Mouse (Mus musculus) midbrain, embryonic 16.5 days (tissue): ENCODE data around the gene Pofut2. TPM values are rescaled to one million over a fixed set of nuclear protein-coding genes. Genes with fewer than 3 reads are reported as not detected.

Source experiments
- ATAC-seq: fragments of 200-750 bp; cut with Nextera tagmentation; 2 replicates; pipeline ENCODE4 v1.8.0; 2017; ENCODE audit warnings: moderate TSS enrichment
- H3K27ac ChIP-seq: fragments of 300-500 bp; sonication (generic); 2 replicates; pipeline ENCODE4 v1.5.1; 2014; ENCODE audit warnings: mild to moderate bottlenecking, low read length, mixed read lengths
- H3K27me3 ChIP-seq: fragments of 300-500 bp; sonication (generic); 2 replicates; pipeline ENCODE4 v1.6.1; 2014; ENCODE audit warnings: low read depth, low read length, mixed read lengths; ENCODE audit not compliant: control insufficient read depth, insufficient read depth
- H3K36me3 ChIP-seq: fragments of 300-500 bp; sonication (generic); 2 replicates; pipeline ENCODE4 v1.6.1; 2014; ENCODE audit warnings: mild to moderate bottlenecking, low read length, moderate library complexity, mixed read lengths; ENCODE audit not compliant: control insufficient read depth, insufficient read depth
- H3K4me1 ChIP-seq: fragments of 300-500 bp; sonication (generic); 2 replicates; pipeline ENCODE4 v1.6.1; 2014; ENCODE audit warnings: mild to moderate bottlenecking, low read length, mixed read lengths; ENCODE audit not compliant: control insufficient read depth, insufficient read depth
- H3K4me2 ChIP-seq: fragments of 300-500 bp; sonication (generic); 2 replicates; pipeline ENCODE4 v1.6.1; 2014; ENCODE audit warnings: mild to moderate bottlenecking, low read length, mixed read lengths
- H3K4me3 ChIP-seq: fragments of 300-500 bp; sonication (generic); 2 replicates; pipeline ENCODE4 v1.5.1; 2014; ENCODE audit warnings: low read depth, mild to moderate bottlenecking, low read length, moderate library complexity, mixed read lengths
- H3K9ac ChIP-seq: fragments of 300-500 bp; sonication (generic); 2 replicates; pipeline ENCODE4 v1.6.1; 2014; ENCODE audit warnings: low read depth, low read length, mixed read lengths
- H3K9me3 ChIP-seq: fragments of 300-500 bp; sonication (generic); replicated peaks from 2 replicates; pipeline ENCODE4 v1.6.1; 2014; ENCODE audit warnings: mild to moderate bottlenecking, low read length, mixed read lengths; ENCODE audit not compliant: control insufficient read depth, poor library complexity, severe bottlenecking
- WGBS: fragments of 180-500 bp; shearing (Covaris S2); extraction: QIAGEN DNeasy Blood & Tissue Kit; methylation state at CpG from one replicate; pipeline ENCODE4 v1.1.7; 2014; 5-methylcytosine and 5-hydroxymethylcytosine counted together
- polyA plus RNA-seq: library from polyadenylated mRNA; unstranded; fragments of >200 nt; fragmentation: Nextera tagmentation; extraction: Ambion mirVana; gene quantifications from 2 replicates; pipeline ENCODE4 v1.2.1, GENCODE M21; 2015

Pofut2 gene
- polyA plus RNA-seq, 1 experiment from 2014 or later = 52.5 TPM

DNA sequence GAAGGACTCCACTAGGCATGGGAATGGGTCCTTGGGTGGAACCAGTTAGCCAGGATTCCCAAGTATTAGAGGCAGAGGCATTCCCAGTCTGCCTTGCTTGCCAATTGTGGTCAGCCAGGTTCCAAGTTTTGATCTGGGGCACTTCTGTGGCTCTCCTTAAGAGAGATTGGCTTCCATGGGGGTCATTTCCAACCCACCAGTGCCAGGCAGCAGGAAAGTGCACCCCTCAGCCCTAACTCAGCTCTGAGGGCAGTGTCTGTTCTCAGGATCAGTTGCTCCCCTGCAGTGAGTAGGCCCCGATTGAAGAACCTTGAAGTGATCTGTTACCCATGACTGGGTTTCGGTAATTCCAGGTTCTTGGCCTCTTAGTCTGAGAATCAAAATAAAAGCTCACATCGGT is 3.8 kb upstream of the Pofut2 start:
- H3K4me2 ChIP-seq = no peak overlapping the region
- H3K4me3 ChIP-seq = no peak overlapping the region
- H3K27me3 ChIP-seq = no peaks in the 10 kb centered on the region
- no peak overlapping the region for H3K27ac ChIP-seq
- H3K36me3 ChIP-seq = no peaks in the 10 kb centered on the region
- no peak for ATAC-seq
- H3K9ac ChIP-seq = no peak overlapping the region
- H3K4me1 ChIP-seq = peaks cover 15% of the 10 kb centered on the region
- WGBS = 50% methylated on average over 3 of the region's 3 CpGs
- no peaks in the 10 kb centered on the region for H3K9me3 ChIP-seq

- no peaks in the 10 kb centered on the region for H3K27me3 ChIP-seq
- no peak overlapping the region for H3K4me3 ChIP-seq
- peaks cover 19% of the 10 kb centered on the region for H3K4me1 ChIP-seq
- H3K4me2 ChIP-seq = no peak overlapping the region
- H3K36me3 ChIP-seq = no peaks in the 10 kb centered on the region
- no peaks in the 10 kb centered on the region for H3K9me3 ChIP-seq
- 0 out of 2 replicates have a peak overlapping the region, but pooled peaks have one; percentile 28 for H3K27ac ChIP-seq
- 49% methylated on average over 3 of the region's 3 CpGs for WGBS
- no peak overlapping the region for H3K9ac ChIP-seq
- ATAC-seq = no peak
Observed at GRCm38 (mm10) chr10:77255676-77256075, 3.3 kb upstream of the Pofut2 start.

GRCm38 (mm10) chr10:77258041-77258590 is 902 bp upstream of the Pofut2 start:
- Histone ChIP-seq H3K36me3 (peaks cover 8% of the 10 kb centered on the region; the same call in 1 of the 2 replicates), H3K4me1 (peaks cover 21% of the 10 kb centered on the region), H3K4me2 (peak overlapping the region; percentile 96), H3K9me3 (no peaks in the 10 kb centered on the region), H3K4me3 (peak overlapping the region; percentile 90; the same call in 1 of the 2 replicates), H3K9ac (peak overlapping the region; percentile 95; the same call in 1 of the 2 replicates), H3K27ac (no peak overlapping the region), H3K27me3 (no peaks in the 10 kb centered on the region)
- WGBS = 60% methylated on average over 4 of the region's 4 CpGs
- no peak for ATAC-seq

- Histone ChIP-seq H3K9me3 (no peaks in the 10 kb centered on the region), H3K4me3 (peak overlapping the region; percentile 90; the same call in 1 of the 2 replicates), H3K27me3 (no peaks in the 10 kb centered on the region), H3K4me1 (peaks cover 21% of the 10 kb centered on the region), H3K9ac (0 out of 2 replicates have a peak overlapping the region, but pooled peaks have one; percentile 46), H3K27ac (no peak overlapping the region), H3K36me3 (peaks cover 23% of the 10 kb centered on the region), H3K4me2 (peak overlapping the region; percentile 96)
- WGBS = 83% methylated on average over 17 of the region's 17 CpGs
- no peak for ATAC-seq
Observed at GRCm38 (mm10) chr10:77260166-77260875, 1.3 kb downstream of the Pofut2 start.

DNA sequence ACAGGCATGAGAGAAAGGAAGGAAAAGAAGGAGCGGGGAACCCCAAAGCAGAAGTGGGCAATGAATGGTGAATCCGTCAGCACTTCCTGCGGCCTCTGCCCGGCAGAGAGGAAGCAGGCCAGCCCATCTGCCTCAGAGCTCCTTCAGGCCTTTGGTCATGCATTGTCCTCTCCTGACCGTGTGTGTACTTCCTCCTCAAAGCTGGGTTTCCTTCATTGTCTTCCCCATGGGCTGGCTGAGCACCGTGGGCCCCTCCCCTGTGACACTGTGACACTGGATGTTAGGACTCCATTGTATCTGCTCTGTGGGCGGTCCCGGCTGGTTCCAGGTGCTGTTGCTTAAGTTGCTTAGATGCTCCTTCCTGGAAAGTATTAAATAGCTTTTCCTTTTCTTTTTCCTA is 7.3 kb downstream of the Pofut2 start:
- Histone ChIP-seq H3K9ac (no peak overlapping the region), H3K4me1 (no peaks in the 10 kb centered on the region), H3K9me3 (no peaks in the 10 kb centered on the region), H3K27ac (no peak overlapping the region), H3K36me3 (peaks cover 58% of the 10 kb centered on the region), H3K4me2 (no peak overlapping the region), H3K4me3 (no peak overlapping the region), H3K27me3 (no peaks in the 10 kb centered on the region)
- 75% methylated on average over 8 of the region's 8 CpGs for WGBS
- ATAC-seq = no peak

- no peak for ATAC-seq
Observed at GRCm38 (mm10) chr10:77267027-77267426, 8.0 kb downstream of the Pofut2 start.

DNA sequence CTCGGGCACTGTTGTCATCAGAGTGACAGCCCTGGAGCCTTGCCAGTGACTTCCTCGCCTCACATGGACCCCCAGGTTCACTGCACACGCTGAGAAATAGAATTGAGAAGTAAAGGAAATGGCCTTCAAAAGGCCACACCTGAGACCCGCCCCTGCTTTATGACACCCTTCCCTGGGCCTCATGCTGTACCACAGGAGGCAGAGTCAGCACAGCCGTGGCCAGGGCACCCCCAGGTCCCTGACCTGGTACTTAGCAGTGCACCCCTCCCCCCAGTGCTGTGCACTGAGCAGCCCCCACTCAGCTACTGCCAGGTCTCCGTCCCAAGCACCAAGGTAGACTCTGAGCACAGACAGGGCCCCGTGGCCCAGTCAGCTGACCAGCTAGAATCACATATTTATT is 10.1 kb downstream of the Pofut2 start:
- H3K36me3 ChIP-seq = peaks cover 44% of the 10 kb centered on the region
- 84% methylated on average over 7 of the region's 7 CpGs for WGBS
- no peaks in the 10 kb centered on the region for H3K9me3 ChIP-seq
- H3K4me2 ChIP-seq = no peak overlapping the region
- H3K4me1 ChIP-seq = no peaks in the 10 kb centered on the region
- no peak overlapping the region for H3K4me3 ChIP-seq
- H3K27me3 ChIP-seq = no peaks in the 10 kb centered on the region
- H3K9ac ChIP-seq = no peak overlapping the region
- no peak for ATAC-seq
- no peak overlapping the region for H3K27ac ChIP-seq

More at GRCm38 (mm10) chr10:77267027-77267426, 8.0 kb downstream of the Pofut2 start:
- no peaks in the 10 kb centered on the region for H3K9me3 ChIP-seq
- 93% methylated on average over 14 of the region's 14 CpGs for WGBS
- H3K4me2 ChIP-seq = no peak overlapping the region
- H3K27me3 ChIP-seq = no peaks in the 10 kb centered on the region
- no peaks in the 10 kb centered on the region for H3K4me1 ChIP-seq
- H3K4me3 ChIP-seq = no peak overlapping the region
- H3K27ac ChIP-seq = no peak overlapping the region
- no peak overlapping the region for H3K9ac ChIP-seq
- H3K36me3 ChIP-seq = peaks cover 55% of the 10 kb centered on the region

DNA sequence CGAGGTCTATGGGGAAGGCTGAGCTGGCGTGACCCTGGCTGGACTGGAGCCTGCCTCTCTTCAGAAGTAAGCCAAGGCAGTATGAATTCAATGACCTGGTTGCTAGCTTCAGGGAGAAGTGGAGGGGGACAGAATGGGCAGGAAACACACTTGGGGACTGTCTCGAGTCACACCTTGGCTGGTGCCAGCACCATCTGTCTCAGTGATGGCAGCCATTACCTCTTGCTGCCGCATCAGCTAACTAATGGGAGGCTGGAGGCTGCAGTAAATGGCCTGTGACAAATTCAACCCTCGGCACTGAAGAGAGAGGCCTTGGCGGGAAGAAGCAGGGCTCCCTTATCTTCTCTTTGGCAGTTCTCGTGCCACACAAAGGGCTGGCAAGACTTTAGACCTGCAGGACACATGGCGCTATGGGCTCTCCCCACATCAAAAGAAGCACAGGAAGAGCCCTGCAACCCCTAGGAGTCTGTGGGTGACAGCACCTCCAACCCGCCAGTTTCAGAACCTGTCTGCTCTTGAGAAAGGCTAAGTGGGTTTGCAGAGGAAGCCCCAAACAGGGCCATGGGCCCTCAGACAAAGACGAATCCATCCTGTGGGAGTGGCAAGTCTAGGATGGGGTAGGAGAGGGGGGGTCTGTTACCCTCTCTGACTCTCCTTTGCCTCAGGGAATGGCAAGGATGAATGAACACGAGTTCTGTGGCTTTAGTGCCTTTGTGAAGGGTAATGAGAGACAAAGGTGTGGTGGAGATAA is 14.1 kb downstream of the Pofut2 start:
- Histone ChIP-seq H3K4me3 (no peak overlapping the region), H3K27me3 (no peaks in the 10 kb centered on the region), H3K36me3 (peaks cover 14% of the 10 kb centered on the region), H3K27ac (no peak overlapping the region), H3K4me2 (no peak overlapping the region), H3K9me3 (no peaks in the 10 kb centered on the region), H3K4me1 (no peaks in the 10 kb centered on the region), H3K9ac (no peak overlapping the region)
- WGBS = 59% methylated on average over 11 of the region's 11 CpGs
- no peak for ATAC-seq

DNA sequence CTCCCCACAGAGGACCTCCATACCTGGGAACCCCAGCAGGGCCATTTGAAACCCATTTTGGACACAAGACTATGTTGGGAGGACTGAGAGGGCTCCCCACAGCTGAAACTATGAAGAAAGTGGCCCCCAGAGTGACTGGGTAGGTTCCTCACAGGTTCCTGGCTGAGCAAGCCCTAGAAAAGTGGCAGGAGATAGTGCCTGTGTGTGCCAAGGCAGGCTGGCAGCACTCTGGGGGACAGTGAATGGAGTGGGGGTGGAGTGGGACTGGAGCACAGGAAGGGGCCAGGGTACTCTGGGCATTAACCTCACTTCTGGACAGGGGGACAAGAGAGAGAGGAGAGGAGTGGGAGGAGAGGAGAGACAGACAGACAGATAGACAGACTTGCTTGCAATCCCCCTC is 14.8 kb downstream of the Pofut2 start:
- Histone ChIP-seq H3K4me1 (no peaks in the 10 kb centered on the region), H3K9ac (no peak overlapping the region), H3K4me2 (no peak overlapping the region), H3K9me3 (no peaks in the 10 kb centered on the region), H3K36me3 (peaks cover 9% of the 10 kb centered on the region), H3K27me3 (no peaks in the 10 kb centered on the region), H3K4me3 (no peak overlapping the region), H3K27ac (no peak overlapping the region)
- ATAC-seq = no peak
